Mouse (Mus musculus): Measurements from ENCODE around the gene Hspa1l. TPM values are rescaled to one million over a fixed set of nuclear protein-coding genes. Genes with fewer than 3 reads are reported as not detected.

Hspa1l gene
- polyA plus RNA-seq, 1 experiment from 2014 or later: 2.0 TPM

Other genes with a start within 250 kb of the Hspa1l start
- gene C4b, start 228.8 kb upstream of the Hspa1l start, polyA plus RNA-seq (2015; fragmentation: Nextera tagmentation; extraction: Ambion mirVana): 0.27 and 0.39 TPM in 2 replicates
- not detected in 2 replicates for gene Cyp21a1, start 168.1 kb upstream of the Hspa1l start, polyA plus RNA-seq (2015; fragmentation: Nextera tagmentation; extraction: Ambion mirVana)
- gene Stk19, start 135.8 kb upstream of the Hspa1l start, polyA plus RNA-seq (2015; fragmentation: Nextera tagmentation; extraction: Ambion mirVana): 40.6 and 43.2 TPM in 2 replicates
- 73.1 and 73.2 TPM in 2 replicates for gene Dxo, start 135.7 kb upstream of the Hspa1l start, polyA plus RNA-seq (2015; fragmentation: Nextera tagmentation; extraction: Ambion mirVana)
- 62.1 and 62.4 TPM in 2 replicates for gene Skiv2l, start 122.5 kb upstream of the Hspa1l start, polyA plus RNA-seq (2015; fragmentation: Nextera tagmentation; extraction: Ambion mirVana)
- 79.8 and 86.5 TPM in 2 replicates for gene Nelfe, start 122.3 kb upstream of the Hspa1l start, polyA plus RNA-seq (2015; fragmentation: Nextera tagmentation; extraction: Ambion mirVana)
- 0.51 and 1.4 TPM in 2 replicates for gene Cfb, start 110.2 kb upstream of the Hspa1l start, polyA plus RNA-seq (2015; fragmentation: Nextera tagmentation; extraction: Ambion mirVana)
- gene Zbtb12, start 93.2 kb upstream of the Hspa1l start, polyA plus RNA-seq (2015; fragmentation: Nextera tagmentation; extraction: Ambion mirVana): 12.4 and 13.1 TPM in 2 replicates
- gene Gm20547, start 90.7 kb upstream of the Hspa1l start, polyA plus RNA-seq (2015; fragmentation: Nextera tagmentation; extraction: Ambion mirVana): 0.16 TPM in 1 of 2 replicates, not detected in the other
- gene C2, start 74.4 kb upstream of the Hspa1l start, polyA plus RNA-seq (2015; fragmentation: Nextera tagmentation; extraction: Ambion mirVana): 1.6 and 2.4 TPM in 2 replicates
- gene Ehmt2, start 74.2 kb upstream of the Hspa1l start, polyA plus RNA-seq (2015; fragmentation: Nextera tagmentation; extraction: Ambion mirVana): 99.8 and 102 TPM in 2 replicates
- 0.09 TPM in 1 of 2 replicates, not detected in the other for gene Slc44a4, start 58.2 kb upstream of the Hspa1l start, polyA plus RNA-seq (2015; fragmentation: Nextera tagmentation; extraction: Ambion mirVana)
- gene Neu1, start 41.5 kb upstream of the Hspa1l start, polyA plus RNA-seq (2015; fragmentation: Nextera tagmentation; extraction: Ambion mirVana): 38.6 and 42.3 TPM in 2 replicates
- 0.24 TPM in 1 of 2 replicates, not detected in the other for gene Hspa1b, start 13.5 kb upstream of the Hspa1l start, polyA plus RNA-seq (2015; fragmentation: Nextera tagmentation; extraction: Ambion mirVana)
- gene Gm20481, start 2.8 kb upstream of the Hspa1l start, polyA plus RNA-seq (2015; fragmentation: Nextera tagmentation; extraction: Ambion mirVana): not detected in 2 replicates
- gene Hspa1a, start 547 bp upstream of the Hspa1l start, polyA plus RNA-seq (2015; fragmentation: Nextera tagmentation; extraction: Ambion mirVana): 13.4 and 19.3 TPM in 2 replicates
- gene Lsm2, start 9.2 kb downstream of the Hspa1l start, polyA plus RNA-seq (2015; fragmentation: Nextera tagmentation; extraction: Ambion mirVana): 97.2 and 107 TPM in 2 replicates
- 54.8 and 56.5 TPM in 2 replicates for gene Vars, start 28.3 kb downstream of the Hspa1l start, polyA plus RNA-seq (2015; fragmentation: Nextera tagmentation; extraction: Ambion mirVana)
- 0.16 and 0.26 TPM in 2 replicates for gene Vwa7, start 43.9 kb downstream of the Hspa1l start, polyA plus RNA-seq (2015; fragmentation: Nextera tagmentation; extraction: Ambion mirVana)
- 0.71 and 1.1 TPM in 2 replicates for gene Sapcd1, start 55.3 kb downstream of the Hspa1l start, polyA plus RNA-seq (2015; fragmentation: Nextera tagmentation; extraction: Ambion mirVana)
- 1.9 and 2.4 TPM in 2 replicates for gene Msh5, start 74.0 kb downstream of the Hspa1l start, polyA plus RNA-seq (2015; fragmentation: Nextera tagmentation; extraction: Ambion mirVana)
- 51.2 and 54.7 TPM in 2 replicates for gene Clic1, start 77.3 kb downstream of the Hspa1l start, polyA plus RNA-seq (2015; fragmentation: Nextera tagmentation; extraction: Ambion mirVana)
- gene Ddah2, start 86.3 kb downstream of the Hspa1l start, polyA plus RNA-seq (2015; fragmentation: Nextera tagmentation; extraction: Ambion mirVana): 312 and 341 TPM in 2 replicates
- 0.30 TPM in 1 of 2 replicates, not detected in the other for gene Ly6g6c, start 92.7 kb downstream of the Hspa1l start, polyA plus RNA-seq (2015; fragmentation: Nextera tagmentation; extraction: Ambion mirVana)
- 0.12 and 0.15 TPM in 2 replicates for gene Mpig6b, start 93.5 kb downstream of the Hspa1l start, polyA plus RNA-seq (2015; fragmentation: Nextera tagmentation; extraction: Ambion mirVana)
- 0.26 and 0.31 TPM in 2 replicates for gene Ly6g6e, start 104.2 kb downstream of the Hspa1l start, polyA plus RNA-seq (2015; fragmentation: Nextera tagmentation; extraction: Ambion mirVana)
- 0.57 and 1.5 TPM in 2 replicates for gene Ly6g6d, start 105.4 kb downstream of the Hspa1l start, polyA plus RNA-seq (2015; fragmentation: Nextera tagmentation; extraction: Ambion mirVana)
- gene Ly6g6f, start 112.9 kb downstream of the Hspa1l start, polyA plus RNA-seq (2015; fragmentation: Nextera tagmentation; extraction: Ambion mirVana): not detected in 2 replicates
- 105 and 107 TPM in 2 replicates for gene Abhd16a, start 116.6 kb downstream of the Hspa1l start, polyA plus RNA-seq (2015; fragmentation: Nextera tagmentation; extraction: Ambion mirVana)
- not detected in 2 replicates for gene Ly6g5c, start 135.6 kb downstream of the Hspa1l start, polyA plus RNA-seq (2015; fragmentation: Nextera tagmentation; extraction: Ambion mirVana)
- gene Ly6g5b, start 142.7 kb downstream of the Hspa1l start, polyA plus RNA-seq (2015; fragmentation: Nextera tagmentation; extraction: Ambion mirVana): 1.5 TPM in 2 replicates
- 24.3 and 26.4 TPM in 2 replicates for gene Gpank1, start 148.8 kb downstream of the Hspa1l start, polyA plus RNA-seq (2015; fragmentation: Nextera tagmentation; extraction: Ambion mirVana)
- 315 and 331 TPM in 2 replicates for gene Csnk2b, start 149.3 kb downstream of the Hspa1l start, polyA plus RNA-seq (2015; fragmentation: Nextera tagmentation; extraction: Ambion mirVana)
- gene D17H6S53E, start 153.7 kb downstream of the Hspa1l start, polyA plus RNA-seq (2015; fragmentation: Nextera tagmentation; extraction: Ambion mirVana): 7.8 and 8.7 TPM in 2 replicates
- gene Apom, start 159.3 kb downstream of the Hspa1l start, polyA plus RNA-seq (2015; fragmentation: Nextera tagmentation; extraction: Ambion mirVana): 0.24 and 0.29 TPM in 2 replicates
- 70.5 and 75.7 TPM in 2 replicates for gene Bag6, start 162.5 kb downstream of the Hspa1l start, polyA plus RNA-seq (2015; fragmentation: Nextera tagmentation; extraction: Ambion mirVana)
- 148 and 167 TPM in 2 replicates for gene Prrc2a, start 192.2 kb downstream of the Hspa1l start, polyA plus RNA-seq (2015; fragmentation: Nextera tagmentation; extraction: Ambion mirVana)
- gene Aif1, start 203.4 kb downstream of the Hspa1l start, polyA plus RNA-seq (2015; fragmentation: Nextera tagmentation; extraction: Ambion mirVana): 6.2 and 6.9 TPM in 2 replicates
- 4.7 and 5.9 TPM in 2 replicates for gene Lst1, start 215.7 kb downstream of the Hspa1l start, polyA plus RNA-seq (2015; fragmentation: Nextera tagmentation; extraction: Ambion mirVana)
- gene Ltb, start 221.7 kb downstream of the Hspa1l start, polyA plus RNA-seq (2015; fragmentation: Nextera tagmentation; extraction: Ambion mirVana): 0.48 and 0.62 TPM in 2 replicates
- gene Tnf, start 229.3 kb downstream of the Hspa1l start, polyA plus RNA-seq (2015; fragmentation: Nextera tagmentation; extraction: Ambion mirVana): not detected in 2 replicates
- gene Lta, start 232.6 kb downstream of the Hspa1l start, polyA plus RNA-seq (2015; fragmentation: Nextera tagmentation; extraction: Ambion mirVana): 0.45 and 1.1 TPM in 2 replicates
- 0.38 and 0.57 TPM in 2 replicates for gene Gm16181, start 248.1 kb downstream of the Hspa1l start, polyA plus RNA-seq (2015; fragmentation: Nextera tagmentation; extraction: Ambion mirVana)